ENCODE assay signal across 8 mouse cellular contexts in the genomic region with DNA sequence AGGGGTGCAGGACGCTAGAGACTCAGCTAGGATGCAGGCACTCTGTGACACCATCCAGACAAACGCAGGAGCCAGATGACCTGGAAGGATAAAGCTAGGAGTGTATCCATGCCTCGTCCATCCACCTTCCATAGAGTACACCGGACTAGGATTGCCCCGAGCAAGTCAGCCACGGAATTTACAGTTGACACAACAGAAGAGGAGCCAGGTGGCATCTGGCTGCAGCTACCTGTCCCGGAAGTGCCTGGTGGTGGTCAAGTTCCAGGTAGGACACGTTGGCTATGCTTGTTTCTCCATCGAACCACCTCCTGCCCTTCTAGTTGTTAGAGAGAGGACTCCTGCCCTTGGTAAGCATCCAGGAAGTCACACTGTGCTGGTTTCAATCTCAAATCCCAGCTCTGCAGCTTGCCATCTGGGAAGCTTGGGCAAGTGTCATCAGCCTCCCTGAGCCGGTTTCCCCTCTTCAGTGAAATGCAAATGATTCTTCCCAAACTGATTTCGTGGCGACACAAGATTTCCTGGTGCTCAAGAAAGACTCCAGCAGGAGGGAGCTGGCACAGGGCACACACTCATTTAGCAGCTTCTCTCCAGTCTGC. TPM values are rescaled to one million over a fixed set of nuclear protein-coding genes. Genes with fewer than 3 reads are reported as not detected.
DNase-seq lines count a peak whose midpoint lies in the region; ATAC-seq and TF ChIP-seq lines count a peak whose summit lies in the region.

No protein-coding gene starts in this region.

- peak overlapping the region; percentile 75 for H3K4me3 ChIP-seq in gastrocnemius, adult 2 months
- H3K4me3 ChIP-seq in E14TG2a.4 (replicated peaks; ENCODE audit: low read length): peak overlapping the region; percentile 84
- peak overlapping the region; percentile 64 for H3K4me3 ChIP-seq in forebrain, embryonic 11.5 days (ENCODE audit: low read depth, low read length)
- H3K4me3 ChIP-seq in liver, embryonic 13.5 days (replicated peaks): peak overlapping the region; percentile 59

- intact Hi-C loops in gastrocnemius, adult 2 months (cut with DNase I): no loop called here

- no peaks in the 10 kb centered on the region for H3K36me3 ChIP-seq in E14TG2a.4 (ENCODE audit: insufficient read depth, low read length)
- no peaks in the 10 kb centered on the region for H3K36me3 ChIP-seq in forebrain, embryonic 11.5 days (ENCODE audit: control insufficient read depth, insufficient read depth, low read length)
- no peaks in the 10 kb centered on the region for H3K36me3 ChIP-seq in liver, embryonic 13.5 days

- peak overlapping the region; percentile 100 for H3K4me2 ChIP-seq in forebrain, embryonic 11.5 days (ENCODE audit: low read depth, low read length, severe bottlenecking)
- peak overlapping the region; percentile 77 for H3K4me2 ChIP-seq in liver, embryonic 13.5 days

- H3K4me1 ChIP-seq in E14TG2a.4 (replicated peaks; ENCODE audit: low read depth, low read length): peaks cover 61% of the 10 kb centered on the region
- H3K4me1 ChIP-seq in forebrain, embryonic 11.5 days (replicated peaks; ENCODE audit: control insufficient read depth, insufficient read depth, low read length): peaks cover 14% of the 10 kb centered on the region
- H3K4me1 ChIP-seq in liver, embryonic 13.5 days (replicated peaks): peaks cover 17% of the 10 kb centered on the region

- peak; percentile 42 for ATAC-seq in forebrain, embryonic 11.5 days (replicated peaks; ENCODE audit: low FRiP score)
- ATAC-seq in liver, embryonic 13.5 days (ENCODE audit: low read depth): 0 out of 2 replicates have a peak, but pooled peaks have one; percentile 12

- 7% methylated on average over 12 of the region's 12 CpGs for WGBS in forebrain, embryonic 11.5 days
- 8% methylated on average over 12 of the region's 12 CpGs for WGBS in liver, embryonic 13.5 days (ENCODE audit: insufficient replicate concordance)

- no peak overlapping the region for H3K27ac ChIP-seq in gastrocnemius, adult 2 months
- H3K27ac ChIP-seq in forebrain, embryonic 11.5 days (ENCODE audit: low read depth, low read length): no peak overlapping the region
- H3K27ac ChIP-seq in liver, embryonic 13.5 days: no peak overlapping the region

- no peak for TF ChIP-seq CTCF in gastrocnemius, adult 2 months (IDR thresholded peaks at IDR 0.05)
- TF ChIP-seq CTCF in E14TG2a.4 (conservative IDR thresholded peaks at IDR 0.05; ENCODE audit: low read length): no peak

- no peak for DNase-seq in gastrocnemius, adult 2 months
- no peak for DNase-seq in gastrocnemius, adult 8-10 months (ENCODE audit: low spot score in 2 of 2)
- DNase-seq in forebrain, embryonic 11.5 days (ENCODE audit: low spot score): no peak
- DNase-seq in liver, embryonic 13.5 days: no peak
- no peak for DNase-seq in embryo, embryonic 10.5 days (ENCODE audit: low spot score)
- DNase-seq in adrenal gland, adult 2 months: no peak
- no peak for DNase-seq in spleen, postnatal 4 days (ENCODE audit: low spot score in 2 of 2)

- H3K9me3 ChIP-seq in E14TG2a.4 (ENCODE audit: low read length): no peaks in the 10 kb centered on the region
- H3K9me3 ChIP-seq in forebrain, embryonic 11.5 days (ENCODE audit: control insufficient read depth, low read length): no peaks in the 10 kb centered on the region; the same call in 1 of the 2 replicates
- H3K9me3 ChIP-seq in liver, embryonic 13.5 days (replicated peaks): no peaks in the 10 kb centered on the region

- H3K9ac ChIP-seq in forebrain, embryonic 11.5 days (ENCODE audit: low read length): peak overlapping the region; percentile 63
- no peak overlapping the region for H3K9ac ChIP-seq in liver, embryonic 13.5 days

- peaks cover 48% of the 10 kb centered on the region for H3K27me3 ChIP-seq in E14TG2a.4 (ENCODE audit: insufficient read depth, low read length)
- H3K27me3 ChIP-seq in forebrain, embryonic 11.5 days (ENCODE audit: control insufficient read depth, insufficient read depth, low read length): peaks cover 53% of the 10 kb centered on the region
- peaks cover 88% of the 10 kb centered on the region for H3K27me3 ChIP-seq in liver, embryonic 13.5 days

RNA-seq across cellular contexts. Expression of gene Cabp1, which starts 0.5 kb away (rescaled TPM):
- 1 to 10 TPM in 1 of 2 experiments, under 1 TPM in 1; 0.79 to 1.5 TPM for total RNA-seq in gastrocnemius, adult 2 months (2021)
- 1 to 10 TPM in 1 of 4 experiments, under 1 TPM in 3; 0.22 to 1.1 (median 0.38) TPM for total RNA-seq in gastrocnemius, adult 8-10 months (2022)
- polyA plus RNA-seq in forebrain, embryonic 11.5 days (2014; fragmentation: Nextera tagmentation; extraction: Ambion mirVana): 1.2 and 1.5 TPM in 2 replicates
- polyA plus RNA-seq in liver, embryonic 13.5 days (2015; fragmentation: Nextera tagmentation; extraction: Ambion mirVana): not detected in 2 replicates
- 10 to 100 TPM; 37.7 to 57.1 TPM for total RNA-seq in adrenal gland, adult 2 months (2021)
- 45.7 and 61.7 TPM in 2 replicates for polyA plus RNA-seq in adrenal gland, adult 2 months (2012; rRNA removed)

RNA-seq across cellular contexts. Expression of gene Mlec, which starts 36.7 kb away (rescaled TPM):
- 100 to 1,000 TPM; 138 to 200 TPM for total RNA-seq in gastrocnemius, adult 2 months (2021)
- total RNA-seq in gastrocnemius, adult 8-10 months (2022): 100 to 1,000 TPM; 140 to 220 (median 197) TPM
- polyA plus RNA-seq in forebrain, embryonic 11.5 days (2014; fragmentation: Nextera tagmentation; extraction: Ambion mirVana): 56.3 and 56.4 TPM in 2 replicates
- polyA plus RNA-seq in liver, embryonic 13.5 days (2015; fragmentation: Nextera tagmentation; extraction: Ambion mirVana): 23.0 and 26.0 TPM in 2 replicates
- 100 to 1,000 TPM; 165 to 185 TPM for total RNA-seq in adrenal gland, adult 2 months (2021)
- 74.7 and 96.9 TPM in 2 replicates for polyA plus RNA-seq in adrenal gland, adult 2 months (2012; rRNA removed)

RNA-seq across cellular contexts. Expression of gene Pop5, which starts 40.9 kb away (rescaled TPM):
- total RNA-seq in gastrocnemius, adult 2 months (2021): 10 to 100 TPM; 27.8 to 51.7 TPM
- total RNA-seq in gastrocnemius, adult 8-10 months (2022): 10 to 100 TPM; 27.3 to 40.7 (median 38.0) TPM
- 98.4 and 105 TPM in 2 replicates for polyA plus RNA-seq in forebrain, embryonic 11.5 days (2014; fragmentation: Nextera tagmentation; extraction: Ambion mirVana)
- 120 and 127 TPM in 2 replicates for polyA plus RNA-seq in liver, embryonic 13.5 days (2015; fragmentation: Nextera tagmentation; extraction: Ambion mirVana)
- 10 to 100 TPM; 53.1 to 84.0 TPM for total RNA-seq in adrenal gland, adult 2 months (2021)
- polyA plus RNA-seq in adrenal gland, adult 2 months (2012; rRNA removed): 194 and 250 TPM in 2 replicates

RNA-seq across cellular contexts. Expression of gene Unc119b, which starts 59.9 kb away (rescaled TPM):
- total RNA-seq in gastrocnemius, adult 2 months (2021): 10 to 100 TPM; 11.8 to 15.7 TPM
- total RNA-seq in gastrocnemius, adult 8-10 months (2022): 10 to 100 TPM in 2 of 4 experiments, 1 to 10 TPM in 2; 8.6 to 11.7 (median 9.8) TPM
- polyA plus RNA-seq in forebrain, embryonic 11.5 days (2014; fragmentation: Nextera tagmentation; extraction: Ambion mirVana): 81.2 and 83.3 TPM in 2 replicates
- polyA plus RNA-seq in liver, embryonic 13.5 days (2015; fragmentation: Nextera tagmentation; extraction: Ambion mirVana): 8.7 and 10.4 TPM in 2 replicates
- total RNA-seq in adrenal gland, adult 2 months (2021): 10 to 100 TPM; 32.0 to 44.8 TPM
- 37.5 and 39.2 TPM in 2 replicates for polyA plus RNA-seq in adrenal gland, adult 2 months (2012; rRNA removed)

Comparison
In these comparisons a context has a peak if more than half of its experiments do, and no peak if none do; other contexts are left out.
1. RNA of gene Cabp1, which starts 0.5 kb away (total RNA-seq): 37.7 to 57.1 TPM in adrenal gland, adult 2 months; 0.79 to 1.5 TPM in gastrocnemius, adult 2 months and 0.22 to 1.1 TPM in gastrocnemius, adult 8-10 months; every median in the first group is over 10 times any median in the second.
2. Peak in every context shown above with its lines, with median percentiles within 50 percentile points of each other: H3K4me3 ChIP-seq.